In the genomic region with DNA sequence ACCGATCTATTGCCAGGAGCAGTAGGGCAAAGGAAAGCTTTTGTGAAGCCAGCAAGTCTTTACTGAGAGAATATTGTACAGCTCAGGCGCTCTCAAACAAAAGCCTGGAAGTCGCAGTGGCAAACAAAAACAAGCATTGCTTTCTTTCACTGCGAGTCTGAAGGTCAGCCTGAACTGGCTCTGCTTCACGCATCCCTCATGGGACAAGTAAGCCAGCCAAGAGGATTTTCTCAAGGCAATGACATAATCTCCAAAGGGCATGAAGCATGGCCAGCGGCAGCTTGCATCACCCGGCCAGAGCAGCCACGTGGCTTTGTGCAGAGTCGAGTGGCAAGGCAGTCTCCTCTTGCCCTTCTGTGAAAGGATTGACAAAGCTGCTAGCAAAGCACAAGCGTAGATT, we compare ENCODE assay signal across 9 mouse cellular contexts.
DNase-seq lines count a peak whose midpoint lies in the region; ATAC-seq and TF ChIP-seq lines count a peak whose summit lies in the region.
"Had no signal": no experiment of that assay in that cellular context is flagged by ENCODE, and none has a peak within 500 bp of the region (broad histone marks: within the 10 kb centered on the region; RNA-seq: fewer than 3 reads in every experiment).

No protein-coding gene starts in this region.

- no peak overlapping the region; the same call in 1 of the 2 replicates for H3K27ac ChIP-seq in gastrocnemius, adult 2 months
- no peak overlapping the region for H3K27ac ChIP-seq in layer of hippocampus, adult 2 months
- H3K27ac ChIP-seq: neural tube, embryonic 13.5 days had no signal

- peak; percentile 11 for DNase-seq in layer of hippocampus, adult 9-11 months
- DNase-seq in layer of hippocampus, adult 9-10 months (ENCODE audit: low spot score): no peak
- peak; percentile 87 for DNase-seq in adrenal gland, postnatal 14 days
- DNase-seq in gastrocnemius, adult 2 months: peak; percentile 57
- DNase-seq in lung, postnatal 25 days (ENCODE audit: low spot score): peak; percentile 2
- DNase-seq in frontal cortex, adult 2 months (ENCODE audit: extremely low spot score in 1 of 2, low spot score in 1 of 2): no peak
- DNase-seq in layer of hippocampus, adult 2 months (ENCODE audit: low spot score in 2 of 2): no peak

- no peak for TF ChIP-seq CTCF in gastrocnemius, adult 2 months (IDR thresholded peaks at IDR 0.05)
- TF ChIP-seq CTCF in layer of hippocampus, adult 2 months (conservative IDR thresholded peaks at IDR 0.05): no peak

- intact Hi-C loops in gastrocnemius, adult 2 months (cut with DNase I): no loop called here

- no peak for ATAC-seq in activated CD4-positive, CD25-positive, alpha-beta regulatory T cell, adult 4 months

- H3K4me3 ChIP-seq in gastrocnemius, adult 2 months: no peak overlapping the region
- no peak overlapping the region for H3K4me3 ChIP-seq in layer of hippocampus, adult 2 months
- H3K4me3 ChIP-seq: neural tube, embryonic 13.5 days had no signal

Comparison
In these comparisons a context has a peak if more than half of its experiments do, and no peak if none do; other contexts are left out.
1. DNase-seq: peak in layer of hippocampus, adult 9-11 months (single experiment), adrenal gland, postnatal 14 days (single experiment), gastrocnemius, adult 2 months (single experiment) and lung, postnatal 25 days (single experiment); none in layer of hippocampus, adult 9-10 months (single experiment), frontal cortex, adult 2 months (0 of 2) and layer of hippocampus, adult 2 months (0 of 2).